Mouse (Mus musculus) ES-Bruce4 (cell line): Measurements from ENCODE around the gene Tram2.

ENCODE experiments used
- CTCF ChIP-seq: IDR thresholded peaks from one replicate; pipeline ENCODE4 v1.8.1; 2011; ENCODE audit warnings: low read depth, low read length
- POLR2A ChIP-seq: IDR thresholded peaks from one replicate; pipeline ENCODE4 v1.8.1; 2011; ENCODE audit warnings: low read length; ENCODE audit not compliant: insufficient read depth

DNA sequence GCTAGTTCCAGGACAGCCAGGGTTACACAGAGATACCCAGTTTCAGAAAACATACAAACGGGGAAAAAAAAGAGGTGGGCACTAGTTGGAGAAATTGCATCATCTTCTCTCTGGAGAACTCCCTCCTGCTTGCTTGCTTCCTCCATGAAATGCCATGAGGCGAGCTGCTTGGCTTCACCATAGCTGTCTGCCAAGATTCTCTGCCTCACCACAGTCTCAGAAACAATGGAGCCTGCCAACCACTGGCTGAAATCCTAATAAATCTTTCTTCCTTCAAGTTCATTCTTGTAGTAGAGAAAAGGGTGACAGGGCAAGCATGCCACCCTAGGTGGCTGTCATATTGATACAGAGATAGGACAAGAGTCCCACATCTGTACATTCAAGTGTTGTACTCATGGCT lies 5.6 kb upstream of the Tram2 start:
- TF ChIP-seq POLR2A: no peak
- TF ChIP-seq CTCF: no peak
